Mouse (Mus musculus) 416B (cell line): ENCODE results near the gene Tspan9.

Source experiments
- DNase-seq: peaks from one replicate; pipeline ENCODE4 v3.0.0; 2011; ENCODE audit warnings: low read depth

The Tspan9 gene

DNA sequence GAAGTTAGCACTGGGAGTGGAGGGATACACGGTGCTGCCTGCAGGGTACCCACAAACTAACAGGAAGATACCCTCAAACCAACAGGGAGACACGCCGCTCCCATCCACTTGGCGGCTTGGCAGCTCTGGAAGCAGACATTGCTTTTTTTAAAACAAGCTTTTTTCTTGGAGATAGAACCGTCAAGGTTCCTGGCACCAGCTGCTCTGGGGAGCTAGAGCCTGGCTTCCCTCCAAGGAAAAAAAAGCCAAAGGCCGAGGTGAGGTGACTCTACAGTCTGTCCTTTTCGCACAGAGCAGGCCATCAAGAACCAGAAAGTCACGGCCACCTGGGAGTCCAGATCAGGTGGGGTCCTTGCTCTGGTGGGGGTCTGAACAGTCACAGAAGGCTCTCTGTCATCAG lies 162.2 kb downstream of the Tspan9 start:
- no peak for DNase-seq

- DNase-seq = no peak
Measured at GRCm38 (mm10) chr6:127980381-127981045, 162.9 kb downstream of the Tspan9 start.

DNA sequence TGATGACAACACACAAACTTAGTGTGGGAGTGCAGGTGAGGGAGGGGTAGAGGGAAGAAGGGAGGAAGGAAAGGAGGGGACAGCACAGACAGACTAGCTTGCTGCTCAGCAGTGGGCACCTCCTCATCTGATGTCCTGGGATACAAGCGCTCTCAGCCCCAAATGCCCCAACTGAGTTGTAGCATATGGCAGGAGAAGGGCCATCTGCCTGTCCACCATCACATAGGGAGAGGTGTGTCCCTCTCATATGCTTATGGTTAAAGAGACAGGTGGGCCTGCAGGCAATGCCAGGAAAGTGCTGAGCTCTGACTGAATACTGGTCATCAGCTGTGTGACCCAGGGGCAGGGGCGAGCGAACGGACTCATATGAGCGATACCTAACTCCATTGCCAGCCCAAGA lies 163.6 kb downstream of the Tspan9 start:
- no peak for DNase-seq

DNA sequence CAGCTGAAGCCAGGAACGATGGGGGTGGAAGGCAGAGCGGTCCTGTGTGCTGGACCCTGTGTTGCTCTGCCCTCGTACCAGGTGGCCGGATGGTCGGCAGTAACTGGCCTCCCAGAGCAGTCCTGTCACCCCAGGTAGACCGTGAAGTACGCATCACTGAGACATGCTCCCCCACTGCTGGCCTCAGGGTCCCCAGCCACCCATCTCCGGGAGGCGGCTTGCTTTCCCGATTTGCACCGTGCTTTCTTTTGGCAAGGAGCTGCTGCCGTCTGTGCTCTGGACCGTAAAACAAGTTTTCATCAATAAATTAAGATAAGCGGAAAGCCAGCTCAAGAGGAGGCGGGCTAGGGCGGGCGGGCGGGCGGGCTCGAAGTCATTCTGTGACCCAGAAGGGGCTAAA lies 164.5 kb downstream of the Tspan9 start:
- DNase-seq = no peak

DNA sequence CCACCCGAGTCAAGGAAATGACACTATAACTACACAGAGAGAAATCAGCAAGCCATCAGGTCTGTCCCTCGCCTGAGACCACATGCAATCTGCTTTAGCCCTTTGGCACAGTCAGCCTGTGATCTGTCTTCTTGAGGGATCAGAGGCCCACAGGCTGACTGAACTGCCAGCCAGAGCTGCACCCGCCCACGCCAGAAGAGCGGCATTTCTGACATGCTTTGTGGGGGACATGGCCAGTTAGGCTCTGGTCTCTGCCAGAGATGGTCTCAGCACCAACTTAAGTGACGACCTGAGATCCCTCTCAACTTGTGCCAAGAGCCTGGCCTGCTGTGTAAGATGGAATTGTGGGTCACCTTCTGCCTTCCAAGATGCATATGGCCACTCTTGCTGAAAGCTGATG lies 166.7 kb downstream of the Tspan9 start:
- no peak for DNase-seq

DNA sequence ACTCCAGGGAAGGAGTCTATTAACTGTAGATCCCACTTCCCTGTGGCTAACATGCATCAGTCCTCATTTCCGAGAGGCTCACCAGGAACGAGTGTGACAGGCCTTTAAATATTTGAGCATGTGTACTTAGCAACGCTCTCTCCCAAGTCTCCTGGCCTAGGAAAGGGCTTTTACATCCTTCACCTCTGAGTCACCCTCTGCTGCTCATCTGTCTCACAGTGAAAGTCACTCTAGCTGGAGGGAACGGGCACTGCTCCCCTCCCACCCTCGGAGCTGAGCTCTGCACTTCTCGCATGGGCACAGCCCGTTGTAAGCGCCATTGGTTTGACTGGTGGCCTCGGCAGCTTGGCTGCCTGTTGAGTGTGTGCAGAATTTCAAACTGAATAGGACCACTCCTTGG lies 169.4 kb downstream of the Tspan9 start:
- no peak for DNase-seq

GRCm38 (mm10) chr6:127973553-127973952 lies 169.8 kb downstream of the Tspan9 start:
- no peak for DNase-seq

GRCm38 (mm10) chr6:127971931-127972330 lies 171.5 kb downstream of the Tspan9 start:
- DNase-seq = no peak

DNA sequence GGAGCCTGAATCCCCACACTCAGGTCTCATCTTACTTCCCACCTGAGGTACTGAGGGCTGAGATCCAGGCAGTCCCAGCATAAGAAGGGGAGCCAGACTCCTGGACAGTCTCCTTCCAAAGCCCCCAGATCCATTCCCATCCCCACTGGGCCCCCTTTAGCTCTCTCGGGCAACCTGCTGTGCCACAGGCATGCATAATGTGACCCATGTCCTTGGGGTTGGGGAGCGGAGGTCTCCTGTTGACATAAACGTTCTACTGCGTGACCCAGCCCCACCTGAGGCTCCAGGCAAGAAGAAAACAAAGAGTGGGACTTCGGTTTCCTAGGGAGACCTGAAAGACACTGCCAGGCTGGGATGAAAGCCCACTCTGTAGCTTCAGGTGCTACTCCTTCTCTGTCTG lies 172.5 kb downstream of the Tspan9 start:
- no peak for DNase-seq

GRCm38 (mm10) chr6:127970120-127970519 lies 173.3 kb downstream of the Tspan9 start:
- peak; percentile 67 for DNase-seq

- no peak for DNase-seq
Measured at GRCm38 (mm10) chr6:127969709-127970108, 173.7 kb downstream of the Tspan9 start.

DNA sequence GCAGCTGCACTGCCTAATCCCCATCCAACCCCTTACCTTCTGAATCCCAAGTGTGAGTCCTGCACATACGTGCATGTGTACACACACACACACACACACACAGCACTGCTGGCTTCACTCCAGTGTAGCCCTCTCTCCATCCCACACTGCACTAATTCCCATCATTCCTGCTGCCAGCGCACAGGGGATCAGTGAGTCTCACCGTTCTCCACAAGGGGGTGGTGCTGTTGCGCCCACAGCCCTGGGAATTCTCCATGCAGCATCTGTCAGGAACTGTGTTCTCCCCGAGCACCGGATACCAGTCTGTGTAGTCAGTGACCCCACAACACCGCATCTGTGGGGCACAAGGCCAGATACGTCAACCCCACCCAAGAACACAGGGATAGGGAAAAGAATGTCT lies 177.9 kb downstream of the Tspan9 start:
- DNase-seq = no peak

- DNase-seq = no peak
Measured at GRCm38 (mm10) chr6:127960203-127960602, 183.2 kb downstream of the Tspan9 start.

DNA sequence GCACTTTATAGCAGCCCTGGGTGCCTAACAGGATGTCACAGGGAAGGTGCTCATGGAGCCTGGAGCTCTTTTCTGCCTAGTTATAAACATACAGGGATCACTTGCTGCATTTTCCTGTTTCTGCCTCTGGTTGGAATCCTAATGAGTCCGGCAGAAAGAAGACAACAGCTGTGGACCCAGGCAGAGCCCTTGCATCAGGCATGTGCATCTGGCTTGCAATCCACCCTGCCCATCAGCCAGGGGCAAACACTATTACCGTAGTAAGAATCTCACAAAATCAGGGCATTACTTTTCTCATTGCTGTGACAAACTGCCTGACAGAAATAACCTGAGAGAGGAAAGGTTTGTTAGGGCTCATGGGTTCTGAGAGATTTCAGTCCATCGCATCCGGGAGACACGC lies 187.2 kb downstream of the Tspan9 start:
- no peak for DNase-seq

DNA sequence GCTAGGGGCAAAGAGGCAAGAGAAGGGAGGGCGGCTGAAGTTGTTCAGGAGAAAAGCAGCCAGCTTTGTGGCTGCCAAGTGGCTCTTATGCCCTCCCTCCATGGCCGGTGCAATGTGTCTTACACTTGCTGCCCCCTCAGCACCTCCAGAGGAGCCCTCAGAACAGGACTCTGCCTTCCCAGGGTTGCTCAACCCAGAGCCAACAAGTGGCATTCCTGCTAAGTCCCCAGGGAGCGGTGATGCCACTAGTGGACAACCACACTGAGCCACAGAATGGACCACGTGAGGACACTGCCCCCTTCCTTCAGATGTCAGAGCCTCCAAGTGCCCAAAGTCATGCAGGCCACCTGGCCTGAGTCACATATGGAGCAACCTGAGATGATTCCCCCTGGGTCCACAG lies 190.3 kb downstream of the Tspan9 start:
- no peak for DNase-seq

GRCm38 (mm10) chr6:127949885-127950284 lies 193.5 kb downstream of the Tspan9 start:
- DNase-seq = no peak

DNA sequence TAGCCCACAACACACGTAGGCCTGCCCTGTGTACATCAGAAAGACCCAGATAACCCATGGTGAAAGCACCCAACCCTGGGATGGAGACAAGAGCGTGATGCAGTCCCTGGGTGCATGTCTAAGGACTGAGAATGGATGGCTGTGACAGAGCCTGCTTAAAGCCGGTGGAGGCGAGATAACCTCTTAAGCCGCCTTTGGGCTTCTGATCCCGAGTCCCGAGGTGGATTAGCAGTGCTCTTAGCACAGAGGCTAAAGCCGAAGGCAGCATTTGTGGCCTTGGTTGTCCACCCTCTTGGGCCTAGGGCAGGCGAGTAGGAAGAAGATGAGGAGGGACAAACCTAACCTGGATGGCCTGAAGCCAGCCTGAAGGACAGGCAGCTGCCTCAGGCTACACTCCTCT lies 194.7 kb downstream of the Tspan9 start:
- DNase-seq = no peak

- DNase-seq = peak; percentile 55
Measured at GRCm38 (mm10) chr6:127945725-127946124, 197.7 kb downstream of the Tspan9 start.

DNA sequence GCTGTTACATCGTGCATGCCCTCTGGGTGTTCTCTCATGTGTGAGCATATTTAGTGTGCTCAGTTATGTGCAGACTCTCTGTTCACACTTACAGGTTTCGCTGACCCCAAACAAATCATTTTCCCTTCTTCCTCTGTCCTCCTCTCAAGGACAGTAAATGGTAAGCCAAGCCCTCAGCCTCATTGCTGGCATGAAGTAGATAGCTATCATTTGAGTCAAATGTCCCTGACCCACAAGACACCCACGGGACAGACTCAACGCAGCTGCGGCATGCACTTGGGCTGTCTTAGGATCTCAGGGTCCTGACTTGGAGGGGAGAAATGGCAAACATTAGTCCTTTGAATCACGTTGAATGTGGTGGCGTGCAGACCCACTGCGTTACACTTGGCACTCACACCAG lies 201.0 kb downstream of the Tspan9 start:
- no peak for DNase-seq

DNA sequence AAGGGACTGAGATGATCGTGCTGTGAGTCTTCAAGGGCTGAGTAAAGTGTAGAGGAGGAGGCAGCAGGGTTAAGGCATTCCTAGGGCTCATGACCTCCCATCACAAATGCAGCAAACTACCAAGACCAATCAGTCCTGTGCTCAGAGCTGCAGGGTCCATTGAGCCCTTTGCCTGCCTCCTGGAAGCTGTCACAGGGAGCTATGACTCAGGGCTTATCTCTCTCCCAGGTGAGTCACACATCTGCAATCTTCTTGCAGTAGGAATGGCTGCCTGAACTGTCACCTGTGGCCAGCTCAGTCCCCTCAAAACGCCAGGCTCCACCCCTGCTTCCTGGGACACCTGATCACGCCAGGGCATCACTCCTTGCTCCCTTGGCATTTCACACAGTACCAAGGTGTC lies 208.3 kb downstream of the Tspan9 start:
- no peak for DNase-seq

DNA sequence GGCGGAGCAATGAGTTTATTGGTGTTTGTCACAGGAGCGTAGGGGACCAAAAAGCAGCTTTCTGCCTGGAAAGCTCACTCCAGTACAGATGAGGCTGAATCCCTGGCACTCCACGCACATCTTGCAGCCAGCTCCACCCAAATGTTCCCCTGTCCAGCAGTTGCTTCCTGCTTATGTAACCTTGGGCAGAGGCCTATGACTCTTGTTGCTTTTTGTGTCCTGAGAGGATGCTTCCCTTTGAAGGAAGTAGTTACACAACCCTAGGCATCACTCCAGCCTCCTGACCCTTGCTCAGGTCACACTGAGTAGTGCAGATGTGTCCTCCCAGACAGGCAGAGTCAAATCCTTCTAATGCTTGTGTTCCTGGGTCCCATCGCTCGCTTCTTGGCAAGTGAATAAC lies 209.6 kb downstream of the Tspan9 start:
- DNase-seq = no peak

- DNase-seq = no peak
Measured at GRCm38 (mm10) chr6:127932697-127933096, 210.7 kb downstream of the Tspan9 start.

GRCm38 (mm10) chr6:127928682-127929081 lies 214.7 kb downstream of the Tspan9 start:
- no peak for DNase-seq

- DNase-seq = no peak
Measured at GRCm38 (mm10) chr6:127925915-127926314, 217.5 kb downstream of the Tspan9 start.

DNA sequence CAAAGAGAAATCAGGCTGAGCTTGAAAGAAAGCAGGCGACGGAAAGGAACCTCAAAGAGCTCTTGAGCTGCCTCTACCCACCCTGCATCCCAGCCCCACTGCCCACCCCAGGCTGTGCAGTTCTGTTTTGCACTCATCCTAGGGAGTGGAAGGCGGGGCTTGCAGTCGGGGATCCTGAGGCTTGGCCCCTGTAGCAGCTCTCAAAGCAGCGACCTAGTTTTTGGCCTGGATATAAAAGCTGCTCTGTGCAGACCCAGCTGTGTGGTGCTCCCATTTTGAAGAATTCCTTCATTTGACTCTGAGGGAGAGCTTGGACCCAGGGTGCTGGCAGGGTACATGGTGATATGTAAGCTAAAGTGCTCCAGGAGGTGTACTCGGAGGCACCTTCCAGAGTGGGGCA lies 218.6 kb downstream of the Tspan9 start:
- no peak for DNase-seq
